Mouse (Mus musculus) c-Kit-positive CD71-negative TER-119-negative erythroid progenitor cells, embryonic 14.5 days (primary cell): ENCODE measurements around the gene Dtx2.
"Not testable (repeated sequence)": the region's sequence is repeated elsewhere in the genome, so short reads cannot be mapped to it uniquely, and the experiment has no call there.

Experiments used
- DNase-seq: peaks from one replicate; pipeline ENCODE4 v3.0.0-alpha.2; 2013; ENCODE audit warnings: low read depth

Dtx2 gene

DNA sequence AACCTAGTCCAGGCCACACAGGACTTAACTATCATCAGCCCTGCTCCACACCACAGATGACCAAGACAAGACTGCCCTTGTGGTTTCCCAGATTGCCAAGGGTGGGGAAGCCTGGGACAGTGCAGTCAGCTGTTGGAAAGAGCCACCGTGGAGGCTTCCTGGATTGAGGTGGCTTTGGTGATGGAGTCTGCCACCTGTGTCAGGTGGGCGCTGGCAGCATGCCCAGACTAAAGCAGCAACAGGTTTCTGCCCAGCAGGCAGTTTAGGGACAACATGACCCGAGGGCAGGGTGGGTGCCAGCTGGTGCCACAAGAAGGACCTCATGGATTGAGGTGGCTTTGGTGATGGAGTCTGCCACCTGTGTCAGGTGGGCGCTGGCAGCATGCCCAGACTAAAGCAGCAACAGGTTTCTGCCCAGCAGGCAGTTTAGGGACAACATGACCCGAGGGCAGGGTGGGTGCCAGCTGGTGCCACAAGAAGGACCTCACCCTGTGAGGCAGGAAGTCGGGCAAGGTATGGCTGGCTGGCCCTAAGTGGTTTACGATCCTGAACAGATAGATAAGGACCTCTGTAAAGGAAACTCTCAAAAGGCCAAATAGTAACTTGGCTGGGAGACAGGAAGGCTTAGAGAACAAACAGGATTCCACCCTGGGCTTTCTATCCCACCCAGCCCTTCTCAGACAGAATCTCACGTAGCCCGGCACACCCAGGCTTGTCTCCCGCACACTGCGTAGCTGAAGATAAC lies 72.0 kb downstream of the Dtx2 start:
- not testable (repeated sequence) for DNase-seq

DNA sequence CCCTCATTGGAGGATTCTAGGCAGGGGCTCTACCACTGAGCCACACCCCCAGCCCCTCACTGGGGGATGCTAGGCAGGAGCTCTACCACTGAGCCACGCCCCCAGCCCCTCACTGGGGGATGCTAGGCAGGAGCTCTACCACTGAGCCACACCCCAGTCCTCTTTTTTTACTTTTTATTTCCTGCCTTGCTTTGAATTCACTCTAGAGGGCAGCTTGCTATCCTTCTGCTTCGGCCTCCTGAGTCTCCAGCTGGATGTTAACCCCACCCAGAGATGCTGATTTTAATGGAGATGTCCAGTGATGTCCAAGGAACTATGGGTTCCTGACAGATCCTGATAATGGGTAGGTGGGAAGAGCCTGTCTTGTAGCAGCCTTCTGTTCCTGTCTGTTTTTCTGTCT lies 74.8 kb downstream of the Dtx2 start:
- no peak for DNase-seq

DNA sequence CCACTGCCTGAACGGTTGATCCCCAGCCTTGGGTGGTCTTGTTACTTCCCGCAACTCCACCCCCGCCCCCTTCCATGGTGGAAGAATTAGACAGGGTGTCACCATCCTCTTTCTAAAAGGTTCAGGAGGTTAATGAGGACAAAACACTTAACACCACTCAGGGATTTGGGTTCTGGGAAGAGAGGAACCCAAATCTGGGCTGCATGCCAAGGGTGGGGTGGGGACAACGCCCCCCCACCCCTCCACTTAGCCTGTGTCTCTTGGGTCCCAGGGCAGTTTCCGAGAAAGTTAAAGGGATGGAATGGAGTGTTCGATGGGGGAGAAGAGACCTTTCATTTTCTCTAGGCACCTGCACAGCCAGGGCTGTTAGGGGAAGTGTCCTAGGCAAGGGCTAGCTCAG lies 78.5 kb downstream of the Dtx2 start:
- DNase-seq: no peak

DNA sequence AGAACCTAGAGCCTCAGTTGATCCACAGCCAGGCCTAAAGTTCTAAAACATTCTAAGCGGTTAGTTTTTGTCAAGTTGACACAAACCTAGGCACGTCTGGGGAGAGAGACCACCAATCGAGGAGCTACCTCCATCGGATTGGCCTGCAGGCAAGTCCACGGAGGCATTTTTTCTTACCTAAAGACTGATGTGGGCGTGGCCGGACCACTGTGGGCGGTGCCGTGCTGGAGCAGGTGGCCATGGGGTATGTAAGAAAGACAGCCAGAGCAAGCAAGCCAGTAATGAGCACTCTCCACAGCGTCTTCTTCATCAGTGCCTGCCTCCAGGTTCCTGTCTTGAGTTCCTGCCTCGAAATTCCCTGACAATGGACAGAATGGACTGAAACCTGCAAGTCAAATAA lies 78.9 kb downstream of the Dtx2 start:
- no peak for DNase-seq

DNA sequence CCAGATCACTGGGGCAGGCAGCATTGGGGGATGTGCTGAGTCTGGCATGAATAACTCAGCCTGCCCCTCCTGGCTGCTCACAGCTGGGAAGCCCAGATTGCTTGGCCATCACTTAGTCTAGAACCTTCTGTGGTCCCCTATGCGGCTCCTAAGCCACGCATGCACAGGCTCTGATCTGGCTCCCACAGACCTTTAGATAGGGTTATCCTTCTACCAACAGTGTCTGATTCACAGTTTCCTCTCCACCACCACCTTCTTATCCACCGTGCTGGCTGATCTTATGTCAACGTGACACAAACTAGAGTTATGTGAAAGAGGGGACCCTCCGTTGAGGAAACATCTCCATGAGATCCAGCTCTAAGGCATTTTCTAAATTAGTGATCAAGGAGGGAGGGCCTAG lies 80.5 kb downstream of the Dtx2 start:
- DNase-seq: no peak

DNA sequence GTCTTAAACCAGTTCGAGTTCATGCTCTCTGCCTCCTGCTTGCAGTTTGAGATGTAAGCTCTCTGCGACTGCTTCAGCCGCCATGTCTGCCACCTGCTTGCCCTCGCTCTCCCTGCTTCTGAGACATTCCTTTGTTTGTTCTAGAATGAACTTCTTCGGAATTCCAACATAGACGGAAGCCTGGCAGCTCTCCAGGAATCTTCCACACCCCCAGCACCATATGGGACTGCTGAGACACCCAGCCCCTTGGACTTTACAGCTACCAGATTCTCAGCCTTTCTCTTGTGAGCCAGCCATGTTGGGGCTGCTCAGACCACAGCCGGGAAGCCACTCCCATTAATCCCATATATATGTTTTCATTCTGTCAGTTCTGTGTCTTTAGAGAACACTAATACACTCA lies 81.7 kb downstream of the Dtx2 start:
- no peak for DNase-seq

DNA sequence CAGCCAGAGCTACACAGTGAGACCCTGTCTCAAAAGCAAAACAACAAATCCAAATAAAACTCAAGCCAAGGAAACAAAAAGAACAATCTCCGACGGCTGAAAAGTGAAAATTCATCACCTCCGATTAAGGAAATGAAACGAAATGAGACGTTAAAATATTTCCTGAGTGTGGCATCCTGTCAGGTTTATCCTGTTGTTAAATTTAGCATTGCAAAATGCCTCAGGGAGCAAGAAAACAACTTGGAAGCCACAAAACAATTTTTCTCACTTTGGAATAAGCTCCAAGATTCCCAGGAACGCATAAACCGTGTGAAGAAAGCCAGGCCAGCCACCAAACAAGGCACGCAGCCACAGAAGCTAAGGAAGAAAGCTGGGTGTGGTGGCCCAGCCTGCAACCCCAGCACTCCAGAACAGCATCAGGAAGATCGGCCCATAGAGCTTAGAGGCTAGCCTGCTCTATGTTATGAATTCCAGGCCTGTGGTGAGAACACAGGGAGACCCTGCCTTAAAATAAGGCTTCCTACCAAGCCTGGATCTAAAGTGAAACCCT lies 82.5 kb downstream of the Dtx2 start:
- no peak for DNase-seq

DNA sequence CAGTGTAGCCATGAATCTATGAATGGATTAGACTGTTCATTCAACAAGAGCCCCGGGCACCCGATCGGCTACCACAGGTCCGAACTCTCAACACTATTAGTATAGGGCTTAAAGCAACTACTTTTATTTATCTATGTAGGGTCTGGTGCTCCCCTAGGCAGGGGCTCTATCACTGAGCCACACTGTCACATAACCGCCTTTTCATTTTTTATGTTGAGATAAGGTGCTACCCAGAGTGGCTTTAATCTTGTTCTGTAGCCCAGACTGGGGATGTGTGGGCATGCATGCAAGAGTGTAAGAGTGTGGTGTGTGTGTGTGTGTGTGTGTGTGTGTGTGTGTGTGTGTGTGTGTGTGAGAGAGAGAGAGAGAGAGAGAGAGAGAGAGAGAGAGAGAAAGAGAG lies 83.5 kb downstream of the Dtx2 start:
- no peak for DNase-seq

DNA sequence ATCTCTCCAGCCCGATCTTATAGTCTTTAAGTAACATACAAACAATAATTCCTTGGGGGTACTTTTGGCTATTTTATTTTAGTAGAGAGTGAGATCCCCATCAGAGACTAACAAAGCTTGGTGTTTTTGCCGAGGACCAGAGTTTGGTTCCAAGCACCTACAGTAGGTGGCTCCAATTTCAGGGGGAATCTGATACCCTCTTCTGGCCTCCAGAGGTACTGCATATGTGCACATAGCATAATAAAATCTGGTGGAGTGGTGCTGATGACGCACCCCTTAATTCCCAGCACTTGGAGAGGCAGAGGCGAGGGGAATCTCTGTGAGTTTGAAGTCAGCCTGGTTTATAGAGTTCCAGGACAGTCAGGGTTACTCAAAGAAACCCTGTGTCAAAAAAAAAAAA lies 87.7 kb downstream of the Dtx2 start:
- no peak for DNase-seq
